Mouse (Mus musculus) neural tube, embryonic 14.5 days (tissue): ENCODE data around the gene Parp16. TPM values are rescaled to one million over a fixed set of nuclear protein-coding genes. Genes with fewer than 3 reads are reported as not detected.

Experiments
- ATAC-seq: fragments of 200-750 bp; cut with Nextera tagmentation; 2 replicates; pipeline ENCODE4 v1.8.0; 2017; ENCODE audit warnings: low read depth, mild to moderate bottlenecking, moderate TSS enrichment, moderate library complexity
- H3K27ac ChIP-seq: fragments of 300-500 bp; sonication (generic); 2 replicates; pipeline ENCODE4 v1.5.1; 2014; ENCODE audit warnings: low read depth, mild to moderate bottlenecking, control low read depth, low read length, moderate library complexity, mixed read lengths
- H3K27me3 ChIP-seq: fragments of 300-500 bp; sonication (generic); 2 replicates; pipeline ENCODE4 v1.6.1; 2014; ENCODE audit warnings: low read length; ENCODE audit not compliant: control insufficient read depth, insufficient read depth
- H3K36me3 ChIP-seq: fragments of 300-500 bp; sonication (generic); 2 replicates; pipeline ENCODE4 v1.6.1; 2014; ENCODE audit warnings: low read length, mixed read lengths; ENCODE audit not compliant: control insufficient read depth, insufficient read depth
- H3K4me1 ChIP-seq: fragments of 300-500 bp; sonication (generic); 2 replicates; pipeline ENCODE4 v1.6.1; 2014; ENCODE audit warnings: low read length; ENCODE audit not compliant: control insufficient read depth, insufficient read depth
- H3K4me2 ChIP-seq: fragments of 300-500 bp; sonication (generic); 2 replicates; pipeline ENCODE4 v1.6.1; 2014; ENCODE audit warnings: mild to moderate bottlenecking, low read depth, low read length, control low read depth
- H3K4me3 ChIP-seq: fragments of 300-500 bp; sonication (generic); 2 replicates; pipeline ENCODE4 v1.5.1; 2014; ENCODE audit warnings: low read depth, low read length, control low read depth, mixed read lengths
- H3K9ac ChIP-seq: fragments of 300-500 bp; sonication (generic); replicated peaks from 2 replicates; pipeline ENCODE4 v1.6.1; 2014; ENCODE audit warnings: low read depth, mild to moderate bottlenecking, control low read depth, low read length, mixed read lengths
- H3K9me3 ChIP-seq: fragments of 300-500 bp; sonication (generic); 2 replicates; pipeline ENCODE4 v1.6.1; 2016; ENCODE audit warnings: low read length; ENCODE audit not compliant: control insufficient read depth
- WGBS: fragments of 180-500 bp; shearing (Covaris S2); extraction: QIAGEN DNeasy Blood & Tissue Kit; methylation state at CpG from one replicate; pipeline ENCODE4 v1.1.7; 2014; 5-methylcytosine and 5-hydroxymethylcytosine counted together
- polyA plus RNA-seq: library from polyadenylated mRNA; unstranded; fragments of >200 nt; fragmentation: Nextera tagmentation; extraction: Ambion mirVana; gene quantifications from 2 replicates; pipeline ENCODE4 v1.2.1, GENCODE M21; 2014

The Parp16 gene
- polyA plus RNA-seq, 1 experiment from 2014 or later, result 6.7 TPM

- ATAC-seq, result peak; percentile 63; the same call in 1 of the 2 replicates
- H3K36me3 ChIP-seq, result no peaks in the 10 kb centered on the region
- no peak overlapping the region for H3K4me3 ChIP-seq
- H3K4me1 ChIP-seq, result no peaks in the 10 kb centered on the region
- no peaks in the 10 kb centered on the region for H3K27me3 ChIP-seq
- no peak overlapping the region for H3K4me2 ChIP-seq
- no peak overlapping the region for H3K27ac ChIP-seq
- H3K9ac ChIP-seq, result no peak overlapping the region
- WGBS, result 29% methylated on average over 8 of the region's 8 CpGs
- no peaks in the 10 kb centered on the region for H3K9me3 ChIP-seq
Observed at GRCm38 (mm10) chr9:65231284-65231683, 36.1 kb downstream of the Parp16 start.

- Histone ChIP-seq H3K9me3 (no peaks in the 10 kb centered on the region), H3K36me3 (no peaks in the 10 kb centered on the region), H3K9ac (no peak overlapping the region), H3K4me3 (no peak overlapping the region), H3K27ac (no peak overlapping the region), H3K4me2 (no peak overlapping the region), H3K27me3 (no peaks in the 10 kb centered on the region), H3K4me1 (peaks cover 7% of the 10 kb centered on the region; the same call in 1 of the 2 replicates)
- WGBS, result 89% methylated on average over 9 of the region's 9 CpGs
- ATAC-seq, result no peak
Observed at GRCm38 (mm10) chr9:65233243-65233985, 38.3 kb downstream of the Parp16 start.

- ATAC-seq, result no peak
- no peak overlapping the region for H3K4me2 ChIP-seq
- H3K27ac ChIP-seq, result no peak overlapping the region
- no peaks in the 10 kb centered on the region for H3K9me3 ChIP-seq
- 87% methylated on average over 3 of the region's 3 CpGs for WGBS
- no peak overlapping the region for H3K4me3 ChIP-seq
- H3K9ac ChIP-seq, result no peak overlapping the region
- no peaks in the 10 kb centered on the region for H3K27me3 ChIP-seq
- H3K4me1 ChIP-seq, result peaks cover 11% of the 10 kb centered on the region; the same call in 1 of the 2 replicates
- H3K36me3 ChIP-seq, result no peaks in the 10 kb centered on the region
Observed at GRCm38 (mm10) chr9:65234734-65235133, 39.6 kb downstream of the Parp16 start.

- WGBS, result 79% methylated on average over 1 of the region's 1 CpGs
- ATAC-seq, result no peak
- no peaks in the 10 kb centered on the region for H3K9me3 ChIP-seq
- H3K4me2 ChIP-seq, result no peak overlapping the region
- H3K4me1 ChIP-seq, result peaks cover 11% of the 10 kb centered on the region; the same call in 1 of the 2 replicates
- H3K27ac ChIP-seq, result no peak overlapping the region
- H3K27me3 ChIP-seq, result no peaks in the 10 kb centered on the region
- H3K36me3 ChIP-seq, result no peaks in the 10 kb centered on the region
- H3K9ac ChIP-seq, result no peak overlapping the region
- H3K4me3 ChIP-seq, result no peak overlapping the region
Observed at GRCm38 (mm10) chr9:65235601-65236000, 40.4 kb downstream of the Parp16 start.

GRCm38 (mm10) chr9:65237616-65238015 lies 42.5 kb downstream of the Parp16 start:
- Histone ChIP-seq H3K36me3 (no peaks in the 10 kb centered on the region), H3K27ac (peak overlapping the region; percentile 52; the same call in 1 of the 2 replicates), H3K9ac (no peak overlapping the region), H3K4me2 (no peak overlapping the region), H3K4me1 (peaks cover 11% of the 10 kb centered on the region; the same call in 1 of the 2 replicates), H3K4me3 (no peak overlapping the region), H3K27me3 (no peaks in the 10 kb centered on the region), H3K9me3 (no peaks in the 10 kb centered on the region)
- no peak for ATAC-seq
- WGBS, result 69% methylated on average over 11 of the region's 11 CpGs

- Histone ChIP-seq H3K27me3 (no peaks in the 10 kb centered on the region), H3K9me3 (no peaks in the 10 kb centered on the region), H3K4me3 (no peak overlapping the region), H3K36me3 (no peaks in the 10 kb centered on the region), H3K27ac (peak overlapping the region; percentile 52; the same call in 1 of the 2 replicates), H3K4me1 (peaks cover 11% of the 10 kb centered on the region; the same call in 1 of the 2 replicates), H3K4me2 (no peak overlapping the region), H3K9ac (no peak overlapping the region)
- WGBS, result 25% methylated on average over 13 of the region's 13 CpGs
- no peak for ATAC-seq
Observed at GRCm38 (mm10) chr9:65238191-65238760, 43.1 kb downstream of the Parp16 start.

GRCm38 (mm10) chr9:65239176-65239575 lies 44.0 kb downstream of the Parp16 start:
- H3K4me1 ChIP-seq, result peaks cover 14% of the 10 kb centered on the region; the same call in 1 of the 2 replicates
- 90% methylated on average over 4 of the region's 4 CpGs for WGBS
- H3K9me3 ChIP-seq, result no peaks in the 10 kb centered on the region
- H3K4me3 ChIP-seq, result no peak overlapping the region
- H3K27me3 ChIP-seq, result no peaks in the 10 kb centered on the region
- H3K4me2 ChIP-seq, result no peak overlapping the region
- H3K9ac ChIP-seq, result no peak overlapping the region
- no peak for ATAC-seq
- H3K27ac ChIP-seq, result no peak overlapping the region
- H3K36me3 ChIP-seq, result no peaks in the 10 kb centered on the region

GRCm38 (mm10) chr9:65239731-65240130 lies 44.6 kb downstream of the Parp16 start:
- Histone ChIP-seq H3K4me2 (no peak overlapping the region), H3K4me1 (peaks cover 14% of the 10 kb centered on the region; the same call in 1 of the 2 replicates), H3K9me3 (no peaks in the 10 kb centered on the region), H3K36me3 (no peaks in the 10 kb centered on the region), H3K27me3 (no peaks in the 10 kb centered on the region), H3K9ac (no peak overlapping the region), H3K4me3 (no peak overlapping the region), H3K27ac (no peak overlapping the region)
- WGBS, result 91% methylated on average over 5 of the region's 5 CpGs
- no peak for ATAC-seq

- WGBS, result 59% methylated on average over 3 of the region's 3 CpGs
- no peak for ATAC-seq
Observed at GRCm38 (mm10) chr9:65240587-65240986, 45.4 kb downstream of the Parp16 start.

More at GRCm38 (mm10) chr9:65240587-65240986, 45.4 kb downstream of the Parp16 start:
- Histone ChIP-seq H3K27me3 (no peaks in the 10 kb centered on the region), H3K27ac (no peak overlapping the region), H3K9me3 (no peaks in the 10 kb centered on the region), H3K4me1 (peaks cover 14% of the 10 kb centered on the region; the same call in 1 of the 2 replicates), H3K4me2 (no peak overlapping the region), H3K9ac (no peak overlapping the region), H3K36me3 (no peaks in the 10 kb centered on the region), H3K4me3 (no peak overlapping the region)
